Comparison of ENCODE assay signal across 18 mouse cellular contexts in genomic region chr5:139801880-139802279, GRCm38 (mm10). TPM values are rescaled to one million over a fixed set of nuclear protein-coding genes. Genes with fewer than 3 reads are reported as not detected.
"Had no signal": no experiment of that assay in that cellular context is flagged by ENCODE, and none has a peak within 500 bp of the region (broad histone marks: within the 10 kb centered on the region; RNA-seq: fewer than 3 reads in every experiment).

No protein-coding gene starts in this region.

- ATAC-seq: midbrain, embryonic 16.5 days had no signal

- H3K27me3 ChIP-seq: limb, embryonic 12.5 days; lung, embryonic 15.5 days; neural tube, embryonic 15.5 days had no signal

- H3K4me2 ChIP-seq: limb, embryonic 12.5 days; lung, embryonic 15.5 days; midbrain, embryonic 12.5 days; neural tube, embryonic 15.5 days had no signal

- H3K9ac ChIP-seq: limb, embryonic 12.5 days; lung, embryonic 15.5 days; midbrain, embryonic 12.5 days; neural tube, embryonic 15.5 days had no signal

- DNase-seq: kidney, postnatal 10 days; kidney, postnatal 4 days; lung, postnatal 14 days; right cerebral cortex, adult 18-20 months; right cerebral cortex, postnatal 25 days; thymus, postnatal 36 days had no signal

- H3K4me3 ChIP-seq: layer of hippocampus, adult 2 months; limb, embryonic 12.5 days; lung, embryonic 15.5 days; midbrain, embryonic 12.5 days; neural tube, embryonic 15.5 days had no signal

- H3K27ac ChIP-seq: layer of hippocampus, adult 2 months; limb, embryonic 12.5 days; lung, embryonic 15.5 days; midbrain, embryonic 12.5 days; neural tube, embryonic 15.5 days had no signal

- H3K9me3 ChIP-seq: limb, embryonic 12.5 days; lung, embryonic 15.5 days; midbrain, embryonic 12.5 days; neural tube, embryonic 15.5 days had no signal

RNA-seq across cellular contexts. Expression of gene Gm26938, which starts 24.3 kb away (rescaled TPM):
- polyA plus RNA-seq: intestine, embryonic 14.5 days; kidney, embryonic 14.5 days; liver, adult 2 months; lung, embryonic 15.5 days; midbrain, embryonic 12.5 days; midbrain, embryonic 16.5 days; neural tube, embryonic 15.5 days; small intestine, adult 2 months; stomach, embryonic 16.5 days; thymus, postnatal 0 days had no signal
